Mouse (Mus musculus) inflammation-experienced regulatory T-cells, adult 6 months (primary cell): ENCODE results near the gene 6430628N08Rik. TPM values are rescaled to one million over a fixed set of nuclear protein-coding genes. Genes with fewer than 3 reads are reported as not detected.

Experiments
- ATAC-seq: one replicate; pipeline ENCODE4 v1.8.0; 2017
- polyA plus RNA-seq, 3 experiments: library from polyadenylated mRNA; unstranded; fragments of 100-300 nt; shearing (Covaris generic); gene quantifications; one replicate each; pipeline ENCODE4 v1.2.1; 2017

6430628N08Rik gene
- polyA plus RNA-seq, 3 experiments from 2014 or later, result not detected

DNA sequence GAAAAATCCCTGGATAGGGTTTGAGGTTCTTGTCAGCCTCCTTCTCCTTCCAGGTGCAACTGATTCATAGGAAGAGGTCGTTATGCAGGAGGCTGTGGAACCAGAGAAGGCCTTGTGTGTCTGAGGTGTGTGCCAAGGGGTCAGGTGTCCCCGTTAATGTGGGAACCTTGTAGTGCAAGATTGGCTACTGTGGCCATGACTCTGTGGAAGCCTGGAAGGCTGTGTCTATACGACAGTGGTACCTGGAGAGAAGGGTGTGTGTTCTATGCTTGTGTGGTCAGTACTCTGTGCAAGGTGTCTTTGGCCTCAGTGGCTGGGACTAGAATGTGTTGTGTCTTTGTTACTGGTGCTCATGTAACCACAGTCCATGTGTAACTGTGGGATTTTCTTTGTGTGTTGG lies 50.2 kb downstream of the 6430628N08Rik start:
- ATAC-seq, result no peak

DNA sequence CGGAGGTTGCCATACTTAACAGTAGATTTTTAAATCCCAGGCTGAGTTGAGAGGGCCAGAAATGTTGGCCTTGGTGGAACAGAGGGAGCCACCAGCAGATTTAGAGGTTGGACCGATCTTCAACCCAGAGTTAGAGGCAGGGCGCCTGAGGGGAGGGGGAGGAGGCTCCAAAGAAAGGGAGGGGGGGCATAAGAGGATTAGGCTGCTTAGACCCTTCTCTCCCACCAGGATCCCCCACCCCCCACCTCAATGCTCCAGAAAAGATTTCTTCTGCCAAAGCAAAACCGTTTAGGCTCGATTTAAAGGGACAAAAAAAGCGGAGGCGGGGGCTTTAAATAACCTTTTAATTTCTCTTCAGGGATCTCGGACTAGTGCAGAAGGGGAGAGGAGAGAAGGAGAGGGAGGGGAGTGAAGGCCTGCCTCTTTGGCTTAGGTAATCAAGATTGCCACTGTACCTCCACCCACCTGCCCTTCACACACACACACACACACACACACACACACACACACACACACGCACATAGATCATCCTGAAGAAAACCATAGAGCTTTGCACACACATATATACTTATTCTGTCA lies 50.9 kb downstream of the 6430628N08Rik start:
- no peak for ATAC-seq

DNA sequence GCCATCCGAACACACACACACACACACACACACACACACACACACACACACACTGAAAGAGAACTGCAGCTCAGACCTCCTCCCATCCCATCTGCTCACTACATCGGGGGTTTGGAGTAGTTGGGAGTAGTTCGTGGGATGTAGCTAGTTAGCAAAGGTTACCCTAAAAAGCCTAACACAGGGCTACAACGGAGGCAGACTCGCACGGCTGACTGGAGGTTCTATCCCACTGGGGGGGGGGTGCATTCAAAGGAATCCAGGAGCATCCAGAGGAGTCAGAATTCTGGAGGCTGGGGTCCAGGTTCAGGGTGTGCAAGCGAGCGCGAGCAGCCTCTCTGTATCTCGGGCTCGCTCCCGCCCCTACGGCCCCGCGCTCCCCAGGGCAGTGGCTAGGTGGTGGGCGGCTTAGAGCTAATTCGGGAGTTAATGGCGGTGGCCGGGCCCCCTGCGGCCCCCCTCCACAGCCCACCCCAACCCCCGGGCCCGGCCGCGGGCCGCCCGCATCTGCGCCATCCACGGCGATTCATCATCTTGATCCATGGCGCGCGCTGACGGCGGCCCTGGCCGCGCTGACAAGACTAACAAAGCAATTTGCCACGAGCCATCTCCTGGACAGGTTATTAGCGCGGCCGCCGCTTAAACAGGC lies 53.3 kb downstream of the 6430628N08Rik start:
- no peak for ATAC-seq

Other genes starting within 250 kb of the 6430628N08Rik start
- not detected for gene Cyp4b1, start 242.9 kb upstream of the 6430628N08Rik start, polyA plus RNA-seq
- 10 to 100 TPM; 41.0 to 50.5 (median 41.1) TPM for gene Efcab14, start 152.9 kb upstream of the 6430628N08Rik start, polyA plus RNA-seq
- 1 to 10 TPM in 1 of 3 experiments, not detected in 2; 1.0 TPM for gene Tex38, start 109.6 kb upstream of the 6430628N08Rik start, polyA plus RNA-seq
- 10 to 100 TPM; 17.7 to 20.9 (median 19.0) TPM for gene Atpaf1, start 105.9 kb upstream of the 6430628N08Rik start, polyA plus RNA-seq
- 10 to 100 TPM in 2 of 3 experiments, 1 to 10 TPM in 1; 8.4 to 12.4 (median 10.2) TPM for gene Mob3c, start 62.6 kb upstream of the 6430628N08Rik start, polyA plus RNA-seq
- gene Mknk1, start 51.5 kb upstream of the 6430628N08Rik start, polyA plus RNA-seq, result 10 to 100 TPM; 34.8 to 45.1 (median 41.8) TPM
- not detected for gene Kncn, start 6.3 kb upstream of the 6430628N08Rik start, polyA plus RNA-seq
- not detected for gene Dmbx1, start 49.3 kb downstream of the 6430628N08Rik start, polyA plus RNA-seq
- 10 to 100 TPM; 29.0 to 64.8 (median 60.3) TPM for gene Faah, start 127.3 kb downstream of the 6430628N08Rik start, polyA plus RNA-seq
- gene Nsun4, start 163.2 kb downstream of the 6430628N08Rik start, polyA plus RNA-seq, result 10 to 100 TPM; 21.2 to 33.3 (median 29.9) TPM
- gene Uqcrh, start 184.4 kb downstream of the 6430628N08Rik start, polyA plus RNA-seq, result 100 to 1,000 TPM; 803 to 910 (median 862) TPM
- gene Lrrc41, start 184.6 kb downstream of the 6430628N08Rik start, polyA plus RNA-seq, result 10 to 100 TPM; 16.5 to 19.0 (median 18.0) TPM
- gene Rad54l, start 233.0 kb downstream of the 6430628N08Rik start, polyA plus RNA-seq, result 10 to 100 TPM in 1 of 3 experiments, 1 to 10 TPM in 2; 4.6 to 23.5 (median 5.7) TPM
- 10 to 100 TPM in 1 of 3 experiments, 1 to 10 TPM in 2; 7.5 to 11.5 (median 7.7) TPM for gene Pomgnt1, start 233.2 kb downstream of the 6430628N08Rik start, polyA plus RNA-seq